Mouse (Mus musculus) ovary, adult 10 weeks (tissue): ENCODE data around the gene Celsr3. TPM values are rescaled to one million over a fixed set of nuclear protein-coding genes. Genes with fewer than 3 reads are reported as not detected.

Source experiments
- polyA plus RNA-seq: library from polyadenylated mRNA; stranded (reverse); fragments of 350-450 nt; fragmentation: Illumina TruSeq; extraction: RNeasy Lipid Tissue Mini Kit (QIAGEN cat#74804); gene quantifications from one replicate; pipeline ENCODE4 v1.2.3, GENCODE M21; 2014

Celsr3 gene
- not detected for polyA plus RNA-seq

GRCm38 (mm10) chr9:108825820-108826699 is at the start of gene Celsr3:
Gene Celsr3 (plus strand): TSS chr9:108826320.

GRCm38 (mm10) chr9:108783548-108784463 is 42.3 kb upstream of the Celsr3 start, which contains the start of gene Ip6k2:
Gene Ip6k2 (plus strand): TSS chr9:108783796.

GRCm38 (mm10) chr9:108808163-108808665 is 17.9 kb upstream of the Celsr3 start, which contains the start of gene Nckipsd:
Gene Nckipsd (plus strand): TSS chr9:108808368.

GRCm38 (mm10) chr9:108852976-108853375 is 26.9 kb downstream of the Celsr3 start, which contains the start of gene Slc26a6:
Gene Slc26a6 (plus strand): TSS chr9:108853283.

Other genes starting within 250 kb of the Celsr3 start
- 4.0 TPM for gene Wdr6, start 247.6 kb upstream of the Celsr3 start, polyA plus RNA-seq
- gene P4htm, start 228.7 kb upstream of the Celsr3 start, polyA plus RNA-seq, result 0.26 TPM
- gene Arih2, start 176.9 kb upstream of the Celsr3 start, polyA plus RNA-seq, result 45.3 TPM
- 50.5 TPM for gene Slc25a20, start 164.2 kb upstream of the Celsr3 start, polyA plus RNA-seq
- gene Prkar2a, start 137.0 kb upstream of the Celsr3 start, polyA plus RNA-seq, result 121 TPM
- 184 TPM for gene Ip6k2, start 42.5 kb upstream of the Celsr3 start, polyA plus RNA-seq
- gene Nckipsd, start 18.0 kb upstream of the Celsr3 start, polyA plus RNA-seq, result 0.26 TPM
- 0.46 TPM for gene Slc26a6, start 27.0 kb downstream of the Celsr3 start, polyA plus RNA-seq
- gene Tmem89, start 88.3 kb downstream of the Celsr3 start, polyA plus RNA-seq, result not detected
- 22.6 TPM for gene Uqcrc1, start 110.3 kb downstream of the Celsr3 start, polyA plus RNA-seq
- not detected for gene Col7a1, start 127.3 kb downstream of the Celsr3 start, polyA plus RNA-seq
- not detected for gene Ucn2, start 159.7 kb downstream of the Celsr3 start, polyA plus RNA-seq
- 0.74 TPM for gene Pfkfb4, start 165.5 kb downstream of the Celsr3 start, polyA plus RNA-seq
- gene Shisa5, start 212.2 kb downstream of the Celsr3 start, polyA plus RNA-seq, result 23.1 TPM
- not detected for gene Trex1, start 233.4 kb downstream of the Celsr3 start, polyA plus RNA-seq
- gene Atrip, start 247.8 kb downstream of the Celsr3 start, polyA plus RNA-seq, result 11.9 TPM